Mouse (Mus musculus) CD4-positive naive resting alpha-beta T cell, adult 57 days (primary cell): ENCODE data around the gene Cd244a. TPM values are rescaled to one million over a fixed set of nuclear protein-coding genes. Genes with fewer than 3 reads are reported as not detected.

Source experiments
- total RNA-seq: library from RNA; stranded (reverse); gene quantifications from one replicate; pipeline ENCODE4 v1.2.4, GENCODE M21; 2023

Gene Cd244a
- total RNA-seq = 4.6 TPM

GRCm38 (mm10) chr1:171558898-171559297, at the start of gene Cd244a:
Gene Cd244a (plus strand): TSS chr1:171559193.

GRCm38 (mm10) chr1:171535194-171535593, 23.8 kb upstream of the Cd244a start, which contains the start of gene Itln1:
Gene Itln1 (minus strand): TSS chr1:171535294.

GRCm38 (mm10) chr1:171607176-171607575, 48.2 kb downstream of the Cd244a start, which contains the start of gene Ly9:
Gene Ly9 (minus strand): TSS chr1:171607410.

GRCm38 (mm10) chr1:171652734-171653133, 93.7 kb downstream of the Cd244a start, which contains the start of gene Slamf7:
Gene Slamf7 (minus strand): TSS chr1:171653035.

Other genes starting within 250 kb of the Cd244a start
- 28.3 TPM for gene Dedd, start 230.0 kb upstream of the Cd244a start, total RNA-seq
- 28.5 TPM for gene Nit1, start 213.5 kb upstream of the Cd244a start, total RNA-seq
- 69.8 TPM for gene Pfdn2, start 213.5 kb upstream of the Cd244a start, total RNA-seq
- gene Klhdc9, start 198.4 kb upstream of the Cd244a start, total RNA-seq = 0.98 TPM
- 0.15 TPM for gene Nectin4, start 189.1 kb upstream of the Cd244a start, total RNA-seq
- gene Arhgap30, start 170.2 kb upstream of the Cd244a start, total RNA-seq = 202 TPM
- gene Usf1, start 147.9 kb upstream of the Cd244a start, total RNA-seq = 92.7 TPM
- 4.4 TPM for gene Tstd1, start 140.3 kb upstream of the Cd244a start, total RNA-seq
- gene F11r, start 121.7 kb upstream of the Cd244a start, total RNA-seq = 1.1 TPM
- 4.9 TPM for gene Alyref2, start 55.7 kb upstream of the Cd244a start, total RNA-seq
- not detected for gene Itln1, start 23.9 kb upstream of the Cd244a start, total RNA-seq
- 109 TPM for gene Ly9, start 48.2 kb downstream of the Cd244a start, total RNA-seq
- 5.5 TPM for gene Slamf7, start 93.8 kb downstream of the Cd244a start, total RNA-seq
- gene Cd48, start 122.8 kb downstream of the Cd244a start, total RNA-seq = 111 TPM
- gene Slamf1, start 207.9 kb downstream of the Cd244a start, total RNA-seq = 31.9 TPM